Mouse (Mus musculus): ENCODE measurements around the gene Olfr1373.
"Not testable (repeated sequence)": the region's sequence is repeated elsewhere in the genome, so short reads cannot be mapped to it uniquely, and the experiment has no call there.

The Olfr1373 gene

GRCm38 (mm10) chr11:52145428-52145827, at the start of gene Olfr1373:
Olfr1373 (minus strand) TSS chr11:52145528.
- not testable (repeated sequence) for DNase-seq (ENCODE audit: low read depth, low spot score)

DNA sequence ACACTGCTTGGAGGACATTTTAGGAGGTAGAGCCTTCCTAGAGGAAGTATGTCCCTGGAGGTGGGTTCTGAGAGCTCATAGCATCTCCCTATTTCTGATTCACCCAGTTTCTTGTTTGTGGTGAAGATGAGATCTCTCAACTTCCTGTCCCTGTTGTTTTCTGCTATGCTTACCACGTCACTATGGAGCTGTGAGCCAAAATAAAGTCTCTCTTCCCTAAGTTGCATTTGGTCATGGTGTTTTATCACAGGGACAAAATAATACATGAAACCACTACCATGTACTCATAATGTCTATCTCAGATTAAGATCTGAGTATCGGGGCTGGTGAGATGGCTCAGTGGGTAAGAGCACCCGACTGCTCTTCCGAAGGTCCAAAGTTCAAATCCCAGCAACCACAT, 35.3 kb upstream of the Olfr1373 start:
- not testable (repeated sequence) for DNase-seq (ENCODE audit: low read depth, low spot score)

GRCm38 (mm10) chr11:52179897-52180296, 34.6 kb upstream of the Olfr1373 start:
- DNase-seq (ENCODE audit: low read depth, low spot score): not testable (repeated sequence)

DNA sequence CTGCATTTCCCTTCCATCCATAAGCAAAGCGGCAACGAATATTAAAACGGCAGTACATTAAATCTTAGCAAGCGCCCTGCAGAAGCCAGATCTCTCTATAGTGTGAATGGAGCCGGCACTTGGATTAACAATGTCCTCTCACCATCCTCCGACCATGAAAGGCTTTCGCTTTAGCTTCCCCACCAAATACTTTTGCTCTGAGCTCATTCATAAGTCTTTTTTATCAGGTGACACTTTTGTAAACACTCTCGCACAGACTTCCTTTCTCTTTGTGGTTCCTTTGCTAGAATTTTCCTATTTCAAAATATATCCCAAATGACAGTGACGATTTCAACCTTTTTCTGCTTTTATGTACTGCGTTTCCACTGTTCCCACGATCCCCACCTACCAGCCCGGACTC, 23.1 kb upstream of the Olfr1373 start:
- no peak for DNase-seq (ENCODE audit: low read depth, low spot score)

DNA sequence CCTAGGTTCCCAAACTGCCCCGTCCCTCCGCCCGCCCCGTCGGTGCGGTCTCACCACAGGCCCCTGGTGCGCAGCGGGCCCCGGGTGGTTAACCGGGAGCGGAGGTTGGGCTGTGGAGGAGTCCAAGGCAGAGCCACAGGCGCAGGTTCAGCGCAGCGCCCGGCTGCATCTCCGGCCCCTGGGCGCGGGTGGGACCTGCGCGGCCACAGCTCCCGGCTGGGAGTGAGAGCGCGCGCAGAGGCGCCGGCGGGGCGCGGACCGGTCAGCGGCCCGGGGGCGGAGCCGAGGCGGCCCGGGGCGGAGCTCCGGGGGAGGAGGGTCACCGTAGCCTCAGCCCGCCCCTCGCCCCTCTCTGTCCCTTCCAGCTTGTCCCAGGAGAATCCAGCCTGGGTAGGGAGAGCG, 22.6 kb upstream of the Olfr1373 start:
- not testable (repeated sequence) for DNase-seq (ENCODE audit: low read depth, low spot score)

DNA sequence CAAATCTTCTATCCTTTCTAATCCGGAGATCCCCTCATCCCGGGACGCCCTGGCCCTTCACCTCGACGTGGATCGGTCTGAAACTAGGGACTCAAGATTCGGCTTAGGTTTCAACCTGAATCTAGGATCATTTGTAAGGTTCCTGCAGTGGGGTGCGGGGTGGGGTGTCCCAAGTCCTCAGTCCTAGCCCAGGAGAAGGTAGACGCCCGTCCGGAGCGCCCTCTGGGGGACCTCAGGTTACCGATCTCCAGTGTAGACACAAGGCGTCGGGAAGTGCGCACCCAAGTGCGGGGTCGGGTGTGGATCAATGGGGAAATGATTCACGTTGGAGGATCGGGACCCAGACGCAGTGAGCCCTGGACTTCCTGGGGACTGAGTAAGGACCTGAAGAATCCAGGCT, 21.8 kb upstream of the Olfr1373 start:
- DNase-seq (ENCODE audit: low read depth, low spot score): no peak

- DNase-seq (ENCODE audit: low read depth, low spot score): no peak
Measured at GRCm38 (mm10) chr11:52163926-52164325, 18.6 kb upstream of the Olfr1373 start.

GRCm38 (mm10) chr11:52143675-52144074, 1.7 kb downstream of the Olfr1373 start:
- not testable (repeated sequence) for DNase-seq (ENCODE audit: low read depth, low spot score)

DNA sequence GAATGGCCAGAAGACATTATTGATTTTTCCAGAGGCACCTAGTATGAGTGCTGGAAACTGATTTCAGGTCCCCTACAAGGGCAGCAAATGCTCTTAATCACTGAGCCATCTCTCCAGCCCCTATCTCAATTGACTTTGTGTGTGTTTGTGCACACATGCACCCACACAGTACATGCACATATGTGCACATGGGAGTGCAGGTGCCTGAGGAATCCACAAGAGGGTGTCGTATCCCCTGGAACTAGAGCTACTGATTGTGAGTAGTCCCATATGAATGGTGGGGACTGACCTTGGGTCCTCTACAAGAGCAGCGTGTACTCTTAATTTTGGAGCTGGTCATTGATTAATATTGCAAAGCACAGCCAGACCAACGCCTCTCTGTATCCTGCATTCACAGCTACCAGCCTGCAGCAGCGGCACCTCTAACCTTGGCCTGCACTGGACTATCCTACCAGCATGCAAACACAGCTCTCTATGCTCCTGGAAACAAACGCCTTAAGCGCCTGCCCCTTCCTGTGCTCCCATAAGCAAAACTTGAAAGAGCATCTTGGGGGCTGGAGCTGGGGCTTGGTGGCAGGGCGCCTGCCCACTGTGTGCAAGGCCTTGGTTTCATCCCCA, 14.8 kb downstream of the Olfr1373 start:
- no peak for DNase-seq (ENCODE audit: low read depth, low spot score)

DNA sequence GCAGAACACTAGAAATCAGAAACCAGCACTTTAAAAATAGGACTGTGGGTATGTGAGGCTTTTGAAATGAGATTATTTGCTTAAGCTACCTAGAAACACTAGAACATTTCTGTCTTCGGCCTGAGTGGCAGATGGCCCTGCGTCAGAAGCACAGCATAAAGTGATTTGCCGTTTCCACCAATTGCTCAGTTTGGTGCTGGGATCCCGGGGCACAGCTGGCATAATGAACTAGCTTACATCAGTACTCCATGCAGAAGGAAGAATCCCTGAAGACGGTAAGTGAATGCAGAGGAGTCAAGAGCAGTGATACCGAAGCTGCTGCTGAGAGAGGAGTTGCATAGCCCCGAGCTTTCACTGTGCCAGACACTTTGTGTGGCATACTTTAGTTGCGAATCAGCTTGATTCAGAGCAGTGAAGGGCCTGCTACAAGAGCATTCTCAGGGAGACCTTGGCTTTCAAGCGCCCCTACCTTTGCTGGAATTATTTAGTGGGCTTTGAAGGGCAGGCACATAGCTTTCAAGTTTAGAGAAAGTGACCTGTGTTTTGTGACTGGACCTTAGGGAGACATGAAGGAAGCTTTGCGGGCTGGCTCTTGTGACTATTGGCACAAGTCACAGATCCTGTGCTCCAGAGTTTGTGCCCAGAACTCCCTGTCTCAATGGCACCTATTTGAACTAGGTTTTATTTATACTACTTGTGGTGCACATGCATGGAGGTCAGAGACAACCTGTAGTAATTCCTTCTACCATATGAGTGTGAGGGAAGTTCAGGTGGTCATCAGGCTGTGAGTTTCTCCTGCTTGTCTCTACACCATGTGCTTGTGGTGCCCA, 15.5 kb downstream of the Olfr1373 start:
- no peak for DNase-seq (ENCODE audit: low read depth, low spot score)

DNA sequence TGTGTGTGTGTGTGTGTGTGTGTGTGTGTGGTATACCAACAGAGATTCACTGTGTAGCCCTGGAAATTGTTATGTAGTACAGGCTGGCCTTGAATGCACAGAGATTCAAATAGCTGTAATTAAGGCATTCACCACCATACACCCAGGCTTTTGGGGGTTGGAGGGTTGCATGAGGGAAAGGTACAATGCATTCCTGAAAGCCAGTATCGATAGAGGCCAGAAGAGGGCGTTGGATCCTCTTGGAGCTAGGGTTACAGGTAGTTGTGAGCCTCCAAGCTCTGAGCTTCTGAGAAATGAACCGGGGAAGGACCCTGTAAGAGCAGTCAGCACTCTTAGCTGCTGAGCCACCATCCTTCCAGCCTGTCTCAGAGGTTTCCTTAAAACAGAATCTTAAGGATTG, 16.2 kb downstream of the Olfr1373 start:
- DNase-seq (ENCODE audit: low read depth, low spot score): peak; percentile 36

DNA sequence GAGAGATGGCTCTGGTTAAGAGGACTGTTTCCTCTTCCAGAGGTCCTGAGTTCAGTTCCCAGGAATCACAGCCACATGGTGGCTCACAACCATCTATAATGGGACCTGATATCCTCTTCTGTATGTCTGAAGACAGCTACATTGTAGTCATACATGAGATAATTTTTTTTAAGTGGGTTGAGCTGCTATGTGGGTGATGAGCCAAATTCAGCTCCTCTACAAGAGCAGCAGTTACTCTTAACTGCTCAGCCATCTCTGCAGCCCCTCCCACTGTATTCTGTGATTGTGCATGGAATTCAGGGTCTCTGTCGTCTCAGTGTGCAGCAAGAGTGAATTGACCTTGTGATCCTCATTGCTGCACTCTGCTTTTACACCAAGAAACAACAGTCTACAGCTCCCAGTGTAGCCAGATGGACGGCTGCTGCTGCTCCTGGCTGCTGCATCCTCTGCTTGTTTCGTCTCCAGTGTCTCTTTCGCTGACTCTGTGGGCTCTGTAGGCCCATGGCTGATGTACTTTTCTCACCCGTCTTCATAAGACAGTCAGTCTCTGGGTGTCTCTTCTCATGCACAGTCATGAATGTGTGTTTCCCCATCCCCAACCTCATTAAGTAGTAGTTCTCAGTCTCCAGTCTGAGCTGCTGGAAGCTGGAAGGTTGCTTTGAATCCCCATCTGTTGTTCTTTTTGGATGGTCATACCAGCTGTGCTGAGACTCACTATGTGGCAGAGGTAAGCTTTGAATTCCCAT, 16.8 kb downstream of the Olfr1373 start:
- DNase-seq (ENCODE audit: low read depth, low spot score): no peak

GRCm38 (mm10) chr11:52127760-52128159, 17.6 kb downstream of the Olfr1373 start:
- no peak for DNase-seq (ENCODE audit: low read depth, low spot score)

GRCm38 (mm10) chr11:52127169-52127568, 18.2 kb downstream of the Olfr1373 start:
- no peak for DNase-seq (ENCODE audit: low read depth, low spot score)

GRCm38 (mm10) chr11:52124468-52124867, 20.9 kb downstream of the Olfr1373 start:
- DNase-seq (ENCODE audit: low read depth, low spot score): no peak

GRCm38 (mm10) chr11:52122045-52122444, 23.3 kb downstream of the Olfr1373 start:
- DNase-seq (ENCODE audit: low read depth, low spot score): no peak

DNA sequence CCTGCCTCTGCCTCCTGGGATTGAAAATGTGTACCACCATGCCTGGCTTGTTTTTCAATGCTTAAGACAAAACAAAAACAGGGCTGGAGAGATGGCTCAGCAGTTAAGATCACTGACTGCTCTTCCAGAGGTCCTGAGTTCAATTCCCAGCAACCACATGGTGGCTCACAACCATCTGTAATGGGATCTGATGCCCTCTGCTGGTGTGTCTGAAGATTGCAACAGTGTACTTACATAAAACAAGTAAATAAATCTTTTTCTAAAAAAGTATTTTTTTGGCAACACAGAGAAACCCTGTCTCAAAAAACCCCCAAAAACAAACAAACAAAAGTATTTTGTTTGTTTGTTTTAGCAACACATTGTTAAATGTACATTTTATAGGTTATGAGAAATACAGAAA, 24.9 kb downstream of the Olfr1373 start:
- not testable (repeated sequence) for DNase-seq (ENCODE audit: low read depth, low spot score)

- no peak for DNase-seq (ENCODE audit: low read depth, low spot score)
Measured at GRCm38 (mm10) chr11:52117156-52117555, 28.2 kb downstream of the Olfr1373 start.

DNA sequence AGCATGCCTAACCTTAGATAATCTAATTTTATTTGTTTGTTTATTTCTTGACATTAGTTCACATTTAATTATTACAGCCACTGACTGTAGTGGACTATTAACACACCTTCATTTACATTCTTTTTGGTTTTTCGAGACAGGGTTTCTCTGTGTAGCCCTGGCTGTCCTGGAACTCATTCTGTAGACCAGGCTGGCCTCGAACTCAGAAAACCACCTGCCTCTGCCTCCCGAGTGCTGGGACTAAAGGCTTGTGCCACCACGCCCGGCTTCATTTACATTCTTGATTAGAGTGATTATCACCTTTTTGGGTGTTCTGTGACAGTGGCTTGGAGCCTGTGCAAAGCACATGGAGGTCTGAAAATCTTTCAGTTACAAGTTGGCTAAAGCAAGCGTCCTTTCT, 29.2 kb downstream of the Olfr1373 start:
- not testable (repeated sequence) for DNase-seq (ENCODE audit: low read depth, low spot score)

DNA sequence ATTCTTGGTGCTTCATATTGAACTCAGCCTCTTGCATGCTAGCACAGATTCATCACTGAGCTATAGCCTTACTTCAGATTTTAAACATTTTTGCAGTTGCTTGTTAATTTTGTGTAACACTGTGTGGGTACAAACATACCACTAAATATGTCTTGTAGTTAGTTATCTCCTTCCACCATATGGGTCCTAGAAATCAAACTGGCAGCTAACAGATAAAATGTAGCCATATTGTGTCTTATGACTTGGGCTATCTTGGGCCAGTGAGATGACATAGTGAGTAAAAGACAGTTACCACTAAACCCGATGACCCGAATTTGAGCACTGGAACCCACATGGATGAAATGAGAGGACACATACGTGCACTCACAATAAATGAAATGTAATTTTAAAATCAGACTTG, 29.8 kb downstream of the Olfr1373 start:
- no peak for DNase-seq (ENCODE audit: low read depth, low spot score)

- DNase-seq (ENCODE audit: low read depth, low spot score): no peak
Measured at GRCm38 (mm10) chr11:52109421-52109820, 35.9 kb downstream of the Olfr1373 start.

GRCm38 (mm10) chr11:52108796-52109195, 36.5 kb downstream of the Olfr1373 start:
- no peak for DNase-seq (ENCODE audit: low read depth, low spot score)

Measured in WW6 (cell line).